Mouse (Mus musculus) testis, adult 2 months (tissue): ENCODE results near the gene Evi2b.

Experiments
- CTCF ChIP-seq: fragments of 200-500 bp; IDR thresholded peaks from 2 replicates; pipeline ENCODE4 v1.5.1; 2012; ENCODE audit warnings: low read depth, mild to moderate bottlenecking, inconsistent platforms, low read length, moderate library complexity; ENCODE audit not compliant: control insufficient read depth, insufficient read depth, insufficient replicate concordance
- POLR2A ChIP-seq: fragments of 200-500 bp; IDR thresholded peaks from 2 replicates; pipeline ENCODE4 v1.6.1; 2012; ENCODE audit warnings: low read depth, mild to moderate bottlenecking, inconsistent platforms, low read length, moderate library complexity; ENCODE audit not compliant: control insufficient read depth

GRCm38 (mm10) chr11:79515331-79515730 is 8.2 kb downstream of the Evi2b start:
- TF ChIP-seq POLR2A (no peak), CTCF (no peak)
